Mouse (Mus musculus): ENCODE measurements around the gene Tmem8b.
A peak's percentile ranks its signal among the peaks of the same experiment; 100 is the strongest.

Gene Tmem8b

DNA sequence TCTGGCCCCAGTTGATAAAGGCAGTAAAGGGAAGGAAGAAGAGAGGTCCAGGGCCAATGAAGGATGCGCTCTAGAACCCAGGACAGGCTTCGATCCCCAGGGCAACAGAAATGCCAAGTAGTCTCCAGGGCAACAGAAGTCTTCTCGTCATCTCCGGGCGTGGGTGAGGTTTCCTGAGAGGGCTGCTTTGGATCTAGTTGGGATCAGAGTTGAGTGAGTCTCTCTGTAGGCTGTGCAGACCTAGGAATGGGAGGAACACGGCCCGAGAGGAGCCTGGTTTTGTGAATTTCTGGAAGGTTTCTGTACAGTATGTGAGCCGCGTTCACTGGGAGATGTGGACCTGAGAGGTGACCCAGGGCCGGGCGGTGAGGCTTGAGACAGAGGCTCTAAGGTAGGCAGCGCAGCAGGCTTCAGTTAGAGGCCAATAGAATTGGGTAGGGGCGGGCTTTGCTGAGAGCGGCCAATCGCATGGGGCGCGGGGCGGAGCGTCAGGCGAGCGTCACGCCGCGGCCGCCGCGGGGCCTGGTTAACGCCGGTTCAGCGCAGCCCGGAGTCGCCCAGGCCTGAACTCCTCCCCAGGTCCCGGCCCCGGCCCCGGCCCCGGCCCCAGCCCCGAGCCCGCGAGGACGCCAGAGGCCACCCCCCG lies at the start of gene Tmem8b, which contains the start of gene Fam221b:
TSS of gene Tmem8b (plus strand) at position 190 of the 646 bp plus-strand sequence.
TSS of gene Fam221b (minus strand) at position 364 of the 646 bp plus-strand sequence.
- DNase-seq: peak; percentile 95 to 97

DNA sequence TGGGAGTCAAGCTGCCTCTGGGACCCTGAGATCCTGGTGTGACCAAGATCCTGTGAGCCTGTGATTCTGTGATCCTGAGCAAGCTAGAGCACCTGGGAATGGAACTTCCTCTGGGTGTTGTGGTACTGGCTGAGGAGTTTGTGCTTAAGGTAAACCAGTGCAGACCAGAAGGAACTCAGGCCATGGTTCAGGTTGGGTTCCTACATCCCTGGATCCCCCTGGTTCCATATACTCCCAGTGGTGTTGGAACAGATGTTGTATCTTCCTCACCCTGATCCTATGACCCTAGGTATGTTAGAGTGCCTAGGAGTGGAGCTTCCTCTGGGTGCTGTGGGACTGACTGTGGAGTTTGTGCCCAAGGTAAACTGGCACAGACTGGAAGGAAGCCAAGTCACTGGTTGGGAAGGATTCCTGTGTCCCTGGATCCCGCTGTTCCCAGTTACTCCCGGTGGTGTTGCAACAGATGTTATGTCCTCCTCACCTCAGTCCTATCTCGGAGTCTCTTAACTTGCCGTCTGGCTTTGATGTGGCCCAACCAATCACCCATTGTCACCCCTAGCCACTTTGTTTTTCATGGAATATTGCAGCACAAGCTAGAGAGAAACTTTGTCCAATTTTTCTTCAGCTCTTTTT lies 48.5 kb upstream of the Tmem8b start:
- no peak for DNase-seq

- DNase-seq: peak; percentile 53 to 59
Measured at GRCm38 (mm10) chr4:43629106-43629817, 39.5 kb upstream of the Tmem8b start.

DNA sequence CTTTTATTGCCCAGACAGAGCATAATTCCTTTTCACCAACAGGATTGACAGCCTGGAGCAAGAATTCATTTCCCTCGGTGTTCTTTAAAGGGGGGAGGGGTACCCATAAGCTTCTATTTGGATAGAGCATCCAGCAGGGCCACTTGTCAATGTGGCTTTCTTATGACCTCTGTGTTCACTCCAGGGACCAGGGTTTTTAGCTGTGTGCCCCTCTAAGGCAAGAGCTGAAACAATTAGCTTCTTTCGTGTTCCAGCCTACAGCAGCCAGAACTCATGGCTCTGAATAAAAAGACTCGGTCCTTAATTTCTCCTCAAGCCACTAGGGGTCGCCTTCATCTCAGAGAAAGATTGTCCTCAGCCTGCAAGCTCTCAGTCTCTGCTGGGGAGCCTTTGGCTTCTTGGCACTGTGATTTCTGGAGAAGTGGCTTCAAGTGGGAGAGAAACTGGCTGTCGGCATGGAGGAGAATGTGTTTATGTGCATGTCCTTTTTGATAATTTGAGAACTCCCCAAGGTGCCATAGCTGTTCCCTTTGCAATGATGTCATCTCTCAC lies 38.7 kb upstream of the Tmem8b start:
- DNase-seq: peak; percentile 85 to 89

GRCm38 (mm10) chr4:43630671-43631045 lies 38.1 kb upstream of the Tmem8b start:
- DNase-seq: peak in 1 of 2 experiments; percentile 42

- DNase-seq: peak; percentile 79
Measured at GRCm38 (mm10) chr4:43631046-43631955, 37.5 kb upstream of the Tmem8b start, which contains the start of gene Npr2. TSS of gene Npr2 (plus strand) at chr4:43631935.

GRCm38 (mm10) chr4:43631956-43632920 lies 36.5 kb upstream of the Tmem8b start:
- DNase-seq: peak; percentile 66 to 70

- DNase-seq: peak in 1 of 2 experiments; percentile 6
Measured at GRCm38 (mm10) chr4:43633296-43633695, 35.5 kb upstream of the Tmem8b start.

GRCm38 (mm10) chr4:43633736-43634135 lies 35.0 kb upstream of the Tmem8b start:
- DNase-seq: peak in 1 of 2 experiments; percentile 7

DNA sequence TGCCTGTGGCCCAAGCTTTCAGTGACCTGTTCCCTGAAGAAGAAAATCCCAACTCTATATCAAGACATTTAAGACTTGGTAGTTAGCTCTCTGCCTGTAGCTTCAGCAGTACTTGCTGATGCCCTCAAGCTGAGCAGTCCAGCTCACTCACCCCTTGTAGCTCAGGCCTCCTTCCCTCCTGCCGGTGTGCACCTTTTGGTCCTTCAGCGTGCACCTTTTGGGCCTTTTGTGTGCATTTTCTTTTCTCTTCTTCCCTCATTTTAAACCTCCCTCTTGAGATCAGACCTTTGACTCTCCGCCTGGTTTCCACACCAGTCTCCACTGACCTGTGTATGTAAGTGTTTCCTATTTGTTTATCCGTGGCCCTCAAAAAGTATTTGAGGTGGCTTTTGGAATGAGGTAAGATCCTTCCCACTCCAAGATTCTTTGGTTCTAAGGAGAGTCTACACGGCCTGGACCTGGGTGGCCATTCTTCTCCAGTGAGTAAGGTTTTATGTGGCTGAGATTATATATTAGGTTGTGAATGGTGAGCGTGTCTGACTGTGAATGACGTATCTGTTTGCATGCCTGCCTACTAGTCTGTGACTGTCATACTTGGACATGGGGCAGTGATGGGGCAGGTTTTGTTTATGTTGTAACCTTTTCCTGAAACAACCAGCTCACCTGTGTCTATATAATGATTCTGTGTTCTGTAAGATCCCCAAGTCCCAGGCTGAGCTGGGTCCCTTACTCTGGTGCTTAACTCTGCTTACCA lies 34.0 kb upstream of the Tmem8b start:
- DNase-seq: peak in 1 of 2 experiments; percentile 5

DNA sequence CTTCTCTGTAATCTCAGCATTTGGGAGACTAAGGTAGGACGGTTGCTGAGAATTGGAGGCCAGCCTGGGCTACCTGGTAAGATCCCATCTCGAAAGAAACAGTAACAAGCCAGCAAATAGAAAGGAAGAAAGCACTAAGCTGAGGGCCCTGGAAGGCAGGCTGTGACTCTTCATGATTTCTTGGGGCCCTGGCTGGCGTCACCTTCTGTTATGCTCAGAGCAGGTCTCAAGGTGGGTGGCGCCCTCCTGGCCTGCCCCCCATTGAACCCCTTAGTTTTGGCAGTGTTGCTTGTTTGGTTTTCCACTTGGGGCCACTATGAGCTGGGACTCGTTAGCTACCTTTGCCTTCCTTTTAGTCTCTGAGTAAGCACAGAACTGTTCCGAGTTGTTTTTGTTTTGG lies 32.0 kb upstream of the Tmem8b start:
- peak in 1 of 2 experiments; percentile 2 for DNase-seq

GRCm38 (mm10) chr4:43640076-43640475 lies 28.7 kb upstream of the Tmem8b start:
- DNase-seq: peak in 1 of 2 experiments; percentile 2

DNA sequence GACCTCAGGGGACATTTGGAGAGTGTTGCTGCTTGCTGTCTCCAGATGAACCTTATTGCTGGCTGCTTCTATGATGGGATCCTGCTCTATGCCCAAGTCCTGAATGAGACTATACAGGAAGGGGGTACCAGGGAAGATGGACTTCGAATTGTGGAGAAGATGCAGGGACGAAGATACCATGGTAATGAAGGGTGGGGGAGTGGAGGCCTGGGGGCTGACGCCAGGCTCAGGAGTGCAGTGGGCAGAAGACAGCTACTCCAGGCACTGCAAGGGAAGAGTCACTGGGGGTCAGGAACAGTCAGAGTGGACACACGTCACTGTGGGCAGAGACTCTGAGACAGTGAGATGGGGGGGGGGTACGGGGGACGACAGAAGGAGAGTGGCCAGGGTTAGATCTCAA lies 28.3 kb upstream of the Tmem8b start:
- DNase-seq: peak in 1 of 2 experiments; percentile 1

- DNase-seq: no peak
Measured at GRCm38 (mm10) chr4:43649783-43650182, 19.0 kb upstream of the Tmem8b start.

- DNase-seq: peak in 1 of 2 experiments; percentile 6
Measured at GRCm38 (mm10) chr4:43652726-43653125, 16.0 kb upstream of the Tmem8b start.

- peak in 1 of 2 experiments; percentile 22 for DNase-seq
Measured at GRCm38 (mm10) chr4:43653161-43654015, 15.4 kb upstream of the Tmem8b start, which contains the start of gene Spag8. TSS of gene Spag8 (minus strand) at chr4:43653594.

- DNase-seq: peak in 1 of 2 experiments; percentile 34
Measured at GRCm38 (mm10) chr4:43655656-43656338, 13.0 kb upstream of the Tmem8b start.
